Mouse (Mus musculus): ENCODE measurements around the gene Ano1.

Ano1 gene

GRCm38 (mm10) chr7:144583619-144584018 lies 168.2 kb downstream of the Ano1 start:
- DNase-seq (ENCODE audit: low read depth, low spot score), result peak; percentile 66

DNA sequence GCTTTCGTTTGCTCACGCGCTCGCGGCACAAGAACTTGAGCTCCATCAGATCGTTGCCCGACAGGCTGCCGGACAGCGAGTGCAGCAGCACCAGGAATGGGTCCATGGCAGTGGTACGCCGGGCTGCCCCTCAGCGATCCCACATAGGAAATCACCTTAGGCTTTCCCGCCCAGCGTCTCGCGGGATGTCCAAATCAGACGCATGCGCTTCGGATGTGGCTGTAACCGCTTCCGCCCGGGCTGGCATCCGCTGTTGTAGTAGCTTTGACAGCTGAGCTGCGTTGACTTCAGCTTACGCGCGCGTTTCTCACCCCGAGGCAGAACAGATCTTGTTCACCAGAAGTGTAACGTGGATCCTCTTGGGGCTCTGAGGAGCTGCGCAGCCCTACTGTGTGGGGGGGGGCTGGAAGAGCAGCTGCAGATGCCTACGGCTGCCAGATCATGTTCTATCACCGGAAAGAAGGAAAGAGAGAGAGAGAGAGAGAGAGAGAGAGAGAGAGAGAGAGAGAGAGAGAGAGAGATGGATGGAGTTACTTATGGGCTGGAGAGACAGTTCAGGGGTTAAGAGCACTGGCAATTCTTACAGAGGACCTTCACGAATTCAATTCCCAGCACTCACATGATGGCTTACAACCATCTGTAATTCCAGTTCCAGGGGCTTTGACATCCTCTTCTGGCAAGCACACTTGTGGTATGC lies 169.3 kb downstream of the Ano1 start, which contains the start of gene Fadd:
Gene Fadd, minus strand, starts transcription at position 180 of the 697 bp plus-strand sequence.
- peak; percentile 94 for DNase-seq (ENCODE audit: low read depth, low spot score)

DNA sequence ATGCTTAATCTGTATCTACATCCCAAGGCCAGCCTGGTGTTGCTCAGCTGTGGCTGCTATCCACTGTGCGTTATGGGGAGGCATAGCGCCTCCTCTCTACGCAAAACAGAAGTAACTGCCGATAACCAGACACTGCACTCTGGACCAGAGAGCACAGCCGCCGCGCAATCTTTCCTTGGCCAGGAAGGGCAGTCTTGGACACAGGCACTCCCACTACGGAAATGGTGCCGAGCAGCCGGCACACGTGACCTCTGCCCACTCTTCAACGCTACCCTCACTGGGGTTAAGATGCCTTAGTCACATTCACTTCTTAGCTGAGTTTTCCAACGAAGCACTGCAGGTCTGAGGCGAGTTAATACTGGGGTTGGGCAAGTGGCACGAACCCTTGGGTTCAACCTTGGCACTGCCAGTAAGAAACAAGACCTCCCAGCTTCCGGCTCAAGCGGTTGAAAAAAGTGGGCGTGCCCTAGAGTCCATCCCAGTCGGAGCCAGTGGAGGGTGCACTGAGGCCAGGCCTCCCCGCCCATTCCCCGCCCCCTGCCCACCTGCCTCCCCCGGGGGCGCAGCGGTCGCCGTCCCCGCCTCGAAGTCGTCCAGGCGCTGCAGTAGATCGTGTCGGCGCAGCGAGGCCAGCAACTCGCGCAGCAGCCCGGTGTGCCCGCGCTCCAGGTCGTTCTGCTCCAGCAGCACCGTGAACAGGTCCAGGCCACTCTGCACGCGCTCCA lies 170.1 kb downstream of the Ano1 start:
- peak; percentile 89 for DNase-seq (ENCODE audit: low read depth, low spot score)

DNA sequence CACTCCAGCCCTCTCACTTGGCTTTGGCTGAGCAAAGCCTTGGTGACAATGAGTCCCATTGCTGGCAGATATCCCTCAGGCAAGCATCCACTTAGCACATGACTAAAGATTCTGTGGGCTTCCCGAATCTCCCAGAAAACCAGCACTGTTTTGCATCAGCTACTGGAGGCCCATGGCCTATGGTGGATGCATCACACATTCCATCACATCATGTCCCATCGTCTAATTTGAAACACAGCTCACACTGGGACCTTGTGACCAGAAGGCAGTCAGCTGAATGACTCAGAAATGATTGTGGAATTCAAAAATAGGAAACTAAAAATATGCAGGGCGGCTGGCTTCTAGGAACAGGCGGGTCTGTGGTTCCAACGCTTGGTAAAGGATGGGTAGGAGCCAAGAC lies 173.9 kb downstream of the Ano1 start:
- no peak for DNase-seq (ENCODE audit: low read depth, low spot score)

DNA sequence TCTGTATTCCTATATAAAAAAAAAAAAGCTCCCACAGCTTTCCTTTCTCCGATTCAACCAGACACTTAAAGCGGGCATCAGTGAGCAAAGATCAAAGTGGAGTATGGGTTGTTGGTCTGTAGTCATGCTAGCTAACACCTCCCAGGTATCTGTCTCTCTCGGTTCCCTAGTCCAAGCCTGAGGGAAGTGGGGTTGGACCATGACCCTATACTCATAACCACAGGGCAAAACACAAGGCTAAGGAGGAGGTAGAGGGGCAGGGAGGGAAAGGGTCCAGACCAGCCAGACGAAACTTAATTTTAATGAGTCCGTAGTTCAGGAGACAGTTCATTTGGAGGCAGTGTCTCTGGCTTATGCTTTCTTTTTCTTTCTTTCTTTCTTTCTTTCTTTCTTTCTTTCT lies 179.5 kb downstream of the Ano1 start:
- DNase-seq (ENCODE audit: low read depth, low spot score), result no peak

GRCm38 (mm10) chr7:144571598-144571997 lies 180.2 kb downstream of the Ano1 start:
- DNase-seq (ENCODE audit: low read depth, low spot score), result no peak

- DNase-seq (ENCODE audit: low read depth, low spot score), result no peak
These were observed 182.3 kb downstream of the Ano1 start for GRCm38 (mm10) chr7:144569428-144569827.

DNA sequence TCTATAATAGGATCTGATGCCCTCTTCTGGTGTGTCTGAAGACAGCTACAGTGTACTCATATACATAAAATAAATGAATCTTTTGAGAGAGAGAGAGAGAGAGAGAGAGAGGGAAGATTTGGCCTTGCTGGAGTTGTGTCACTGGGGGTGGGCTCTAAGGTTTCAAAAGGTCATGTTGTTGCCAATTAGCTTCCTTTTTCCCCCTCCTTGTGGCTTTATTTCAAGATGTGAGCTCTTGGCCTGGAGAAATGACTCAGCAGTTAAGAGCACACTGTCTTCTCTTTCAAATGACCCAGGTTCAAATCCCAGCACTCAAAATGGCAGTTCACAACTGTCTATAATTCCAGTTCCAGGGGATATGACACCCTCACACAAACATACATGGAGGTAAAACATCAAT lies 183.7 kb downstream of the Ano1 start:
- DNase-seq (ENCODE audit: low read depth, low spot score), result no peak

DNA sequence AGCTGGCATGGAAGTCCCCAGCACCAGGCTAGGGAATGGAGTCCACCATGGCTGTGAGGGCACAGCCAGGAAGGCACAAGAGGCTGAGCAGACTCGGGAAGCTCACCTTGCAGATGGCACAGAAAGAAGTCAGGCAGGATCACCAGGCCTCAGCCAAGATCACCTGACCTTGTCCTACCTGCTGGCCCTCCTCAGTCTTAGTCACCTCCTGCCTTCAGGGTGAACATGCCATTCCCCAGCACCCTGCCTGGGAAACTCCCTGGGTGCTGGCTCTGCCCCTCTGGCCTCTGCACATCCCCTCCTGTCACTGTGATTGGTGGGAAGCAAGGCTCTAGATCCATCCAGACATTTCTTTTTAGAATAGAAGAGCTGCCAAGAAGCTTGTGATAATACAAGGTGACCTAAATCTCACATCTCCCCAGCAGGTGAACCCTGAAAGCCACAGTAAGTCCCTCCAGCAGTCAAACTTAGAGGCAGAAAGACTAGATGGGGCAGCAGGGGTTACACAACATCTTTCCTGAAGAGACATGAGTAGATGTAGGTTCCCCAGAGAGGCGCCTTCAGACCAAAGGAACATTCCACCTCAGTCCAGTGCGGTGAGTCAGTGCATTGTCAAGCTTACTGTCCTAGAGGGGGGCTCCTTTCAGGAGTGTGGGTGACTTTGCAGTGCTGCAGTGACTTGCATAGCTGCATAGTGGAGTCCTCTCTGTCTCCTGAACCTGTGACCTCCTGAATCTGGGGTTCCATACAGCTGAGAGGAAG lies 184.7 kb downstream of the Ano1 start:
- DNase-seq (ENCODE audit: low read depth, low spot score), result no peak

DNA sequence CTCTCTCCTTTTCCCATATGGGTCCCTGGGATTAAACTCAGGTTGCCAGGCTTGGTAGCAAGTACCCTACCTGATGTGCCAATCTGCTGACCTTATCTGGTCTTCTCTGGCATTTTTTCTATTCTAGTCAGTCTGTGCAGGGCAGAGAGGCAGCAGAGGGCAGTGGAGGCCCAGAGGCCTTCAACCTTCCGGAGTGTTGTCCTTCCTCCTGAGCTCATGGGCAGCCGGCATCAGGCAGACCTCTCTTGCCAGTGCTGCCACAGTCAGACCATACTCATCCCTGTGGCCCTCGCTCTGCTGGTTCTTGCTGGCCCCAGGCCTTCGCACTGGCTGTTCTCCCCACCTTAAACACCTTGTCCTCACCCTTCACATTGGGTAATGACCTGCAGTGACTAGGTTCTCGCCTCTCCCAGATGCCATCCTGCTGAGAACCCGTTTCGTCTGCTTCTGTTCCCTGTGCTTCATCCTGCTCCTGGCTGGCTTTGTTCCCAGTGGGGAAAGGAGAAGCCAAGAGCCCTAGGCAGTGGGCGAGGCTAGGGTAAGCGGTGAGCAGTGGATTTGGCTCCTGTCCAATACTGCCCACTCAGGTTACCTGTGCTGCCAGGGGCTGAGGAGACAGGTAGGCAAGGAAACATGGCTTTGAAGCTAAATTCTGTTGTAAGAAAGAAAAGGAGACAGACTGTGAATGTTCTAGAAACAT lies 188.2 kb downstream of the Ano1 start:
- no peak for DNase-seq (ENCODE audit: low read depth, low spot score)

- DNase-seq (ENCODE audit: low read depth, low spot score), result peak; percentile 66
These were observed 189.8 kb downstream of the Ano1 start for GRCm38 (mm10) chr7:144562016-144562415.

DNA sequence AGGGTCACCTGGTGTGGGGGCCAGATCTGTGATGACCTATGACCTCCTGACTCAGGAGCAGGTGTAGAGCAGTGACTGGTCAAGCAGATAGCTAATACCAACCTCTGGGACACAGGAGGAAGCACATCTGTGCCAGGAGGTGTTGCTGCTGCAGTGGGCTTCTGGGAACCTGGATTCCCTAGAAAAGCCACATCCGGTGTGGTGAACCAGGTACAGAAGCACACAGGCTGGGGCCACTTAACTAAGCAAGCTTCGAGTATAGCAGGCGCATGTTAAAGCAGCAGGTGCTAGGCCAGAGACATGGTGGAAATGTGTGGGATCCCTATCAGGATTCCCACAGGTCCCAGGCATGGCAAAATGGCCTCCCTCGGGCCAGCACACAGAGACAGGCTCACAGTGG lies 191.2 kb downstream of the Ano1 start:
- DNase-seq (ENCODE audit: low read depth, low spot score), result no peak

GRCm38 (mm10) chr7:144558552-144558951 lies 193.2 kb downstream of the Ano1 start:
- DNase-seq (ENCODE audit: low read depth, low spot score), result no peak

GRCm38 (mm10) chr7:144554123-144554472 lies 197.7 kb downstream of the Ano1 start:
- DNase-seq (ENCODE audit: low read depth, low spot score), result no peak

- DNase-seq (ENCODE audit: low read depth, low spot score), result peak; percentile 92
These were observed 198.3 kb downstream of the Ano1 start, which contains the start of gene Ppfia1 for GRCm38 (mm10) chr7:144553237-144554122. Gene Ppfia1, minus strand, starts transcription at chr7:144553729.

- no peak for DNase-seq (ENCODE audit: low read depth, low spot score)
These were observed 199.5 kb downstream of the Ano1 start for GRCm38 (mm10) chr7:144552274-144552673.

- DNase-seq (ENCODE audit: low read depth, low spot score), result no peak
These were observed 201.0 kb downstream of the Ano1 start for GRCm38 (mm10) chr7:144550811-144551210.

DNA sequence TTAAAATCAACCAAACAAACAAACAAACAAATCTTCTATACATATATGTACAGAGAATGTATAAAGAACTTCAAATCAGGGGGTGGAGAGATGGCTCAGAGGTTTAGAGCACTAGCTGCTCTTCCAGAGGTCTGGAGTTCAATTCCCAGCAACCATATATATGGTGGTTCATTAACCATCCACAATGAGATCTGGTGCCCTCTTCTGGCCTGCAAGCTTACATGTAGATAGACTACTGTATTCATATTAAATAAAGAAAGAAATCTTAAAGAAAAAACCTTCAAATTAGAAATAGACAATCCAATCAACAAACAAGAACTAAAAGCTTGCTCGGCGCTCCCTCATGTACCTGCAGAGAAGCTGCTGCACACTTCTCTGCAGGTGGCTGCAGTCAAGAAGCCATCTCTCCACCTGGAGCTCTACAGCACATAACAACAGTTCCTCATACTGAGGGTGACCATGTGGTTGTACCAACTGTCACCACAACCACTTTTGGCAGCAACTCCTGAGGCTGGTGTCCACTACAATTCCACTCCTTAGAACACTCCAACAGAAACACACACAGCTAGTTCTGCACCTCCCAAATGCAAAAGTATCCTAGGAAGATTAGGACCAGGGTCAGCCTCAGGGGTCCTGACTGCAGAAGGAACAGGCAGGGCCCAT lies 201.7 kb downstream of the Ano1 start:
- DNase-seq (ENCODE audit: low read depth, low spot score), result no peak

DNA sequence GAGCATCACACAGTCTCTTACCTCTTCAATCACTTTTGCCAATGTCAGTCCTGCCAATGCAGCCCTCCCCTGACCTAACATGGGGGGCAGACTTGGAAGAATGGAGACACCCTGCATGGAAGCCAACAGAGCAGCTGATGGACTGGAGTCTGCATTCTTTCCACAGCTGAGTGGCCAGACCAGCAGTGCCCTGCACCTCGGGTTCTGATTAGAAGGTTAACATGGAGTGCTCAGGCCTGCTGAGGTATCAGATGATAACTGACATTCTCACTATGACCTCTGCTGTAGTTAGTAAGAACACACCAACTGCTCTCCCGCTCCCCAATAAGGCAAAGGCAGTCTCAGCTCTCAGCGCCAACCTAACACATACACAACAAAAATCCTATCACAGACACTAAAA lies 206.5 kb downstream of the Ano1 start:
- DNase-seq (ENCODE audit: low read depth, low spot score), result no peak

- DNase-seq (ENCODE audit: low read depth, low spot score), result no peak
These were observed 210.4 kb downstream of the Ano1 start for GRCm38 (mm10) chr7:144541351-144541750.

Data from R1 (cell line).